Mouse (Mus musculus) heart, postnatal 25 days (tissue): ENCODE data around the gene Tmem161a. TPM values are rescaled to one million over a fixed set of nuclear protein-coding genes. Genes with fewer than 3 reads are reported as not detected.
A peak's percentile ranks its signal among the peaks of the same experiment; 100 is the strongest.

Experiments
- DNase-seq: peaks from one replicate; pipeline ENCODE4 v3.0.0; 2022; ENCODE audit warnings: low spot score
- intact Hi-C: fragments of 180-260 bp; cut with DNase I; formaldehyde crosslinking; loops from one replicate; pipeline ENCODE4 v1.15.1; 2025
- total RNA-seq, 2 experiments: library from RNA; stranded (reverse); gene quantifications; 2 replicates each; pipeline ENCODE4 v1.2.3; 2021

Tmem161a gene
- total RNA-seq, 2 experiments from 2014 or later, result 93.0 to 98.1 TPM

- intact Hi-C loops, result no loop called here
- peak; percentile 20 for DNase-seq
These were observed 13.9 kb upstream of the Tmem161a start for GRCm38 (mm10) chr8:70158069-70158853.

GRCm38 (mm10) chr8:70159211-70159610 lies 12.9 kb upstream of the Tmem161a start:
- no peak for DNase-seq
- intact Hi-C loops, result no loop called here

DNA sequence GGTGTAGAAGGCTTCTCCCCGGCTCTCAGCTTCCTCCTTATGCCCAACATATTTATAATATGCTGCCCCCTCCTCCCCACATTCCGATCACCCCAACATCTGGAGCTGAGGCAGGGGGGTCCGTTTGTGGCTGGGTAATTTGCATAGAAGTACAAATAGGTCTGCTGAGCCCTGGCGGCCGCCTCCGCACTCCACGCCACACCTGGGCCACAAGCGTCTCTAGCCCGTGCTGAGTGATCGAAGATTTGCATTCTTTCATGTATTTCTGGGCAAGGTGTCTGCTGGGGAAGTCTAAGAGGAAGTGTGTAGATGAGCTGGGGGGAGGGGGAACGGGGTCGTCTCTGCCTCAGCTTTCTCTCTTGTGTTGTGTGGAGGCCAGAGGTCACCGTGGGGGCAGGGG lies 12.1 kb upstream of the Tmem161a start:
- no peak for DNase-seq
- intact Hi-C loops, result no loop called here

DNA sequence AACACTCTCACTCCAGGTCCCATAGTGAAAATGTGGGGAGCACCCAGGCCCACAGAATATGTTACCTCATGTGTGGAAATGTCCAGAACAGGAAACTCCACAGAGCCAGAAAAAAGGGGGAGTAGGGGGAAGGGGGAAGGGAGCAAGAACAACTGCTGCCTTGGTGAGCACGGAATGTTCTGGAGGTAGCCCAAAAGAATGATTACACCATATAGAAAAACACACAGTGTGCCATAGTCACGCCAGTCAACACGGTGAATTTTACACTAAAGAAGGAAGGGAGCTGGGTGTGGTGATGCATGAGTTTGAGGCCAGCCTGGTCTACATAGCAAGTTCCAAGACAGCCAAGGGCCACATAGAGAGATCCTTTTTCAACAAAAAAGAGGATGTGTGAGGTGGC lies 8.8 kb upstream of the Tmem161a start:
- DNase-seq, result no peak
- intact Hi-C loops, result no loop called here

DNA sequence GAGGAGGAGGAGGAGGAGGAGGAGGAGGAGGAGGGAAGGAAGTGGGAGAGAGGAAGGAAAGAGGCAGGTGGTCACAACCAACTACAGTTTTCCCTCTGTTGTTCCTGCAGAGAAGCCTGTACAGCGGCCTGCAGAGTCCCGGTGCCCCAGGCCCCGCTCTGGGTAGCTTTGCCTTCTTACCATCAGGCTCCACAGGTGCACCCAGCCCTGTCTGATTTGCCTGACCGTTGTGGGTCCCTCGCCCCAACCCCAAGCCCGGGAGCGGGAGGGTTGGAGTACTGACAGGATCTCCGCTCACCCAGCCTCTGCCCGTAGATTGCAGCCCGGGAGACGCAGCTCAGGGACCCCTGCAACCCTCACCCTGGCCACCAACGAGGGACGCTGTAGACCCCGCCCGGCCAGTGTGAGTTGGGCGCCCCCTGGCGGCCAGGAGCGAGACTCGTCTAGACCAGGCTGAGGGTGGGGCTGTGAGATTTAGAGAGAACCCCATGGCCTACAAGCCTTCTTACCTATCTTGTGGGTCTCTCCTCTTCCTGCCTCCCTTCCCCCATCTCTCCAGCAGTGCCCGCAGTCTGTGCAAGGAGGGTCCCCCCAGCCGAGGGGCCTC lies 5.5 kb upstream of the Tmem161a start:
- intact Hi-C loops, result loop anchor here (1.0 to 5.0 kb wide), 4 partner anchors 44 to 292 kb away; partner anchors contain the start of gene Ncan
- DNase-seq, result peak; percentile 20

DNA sequence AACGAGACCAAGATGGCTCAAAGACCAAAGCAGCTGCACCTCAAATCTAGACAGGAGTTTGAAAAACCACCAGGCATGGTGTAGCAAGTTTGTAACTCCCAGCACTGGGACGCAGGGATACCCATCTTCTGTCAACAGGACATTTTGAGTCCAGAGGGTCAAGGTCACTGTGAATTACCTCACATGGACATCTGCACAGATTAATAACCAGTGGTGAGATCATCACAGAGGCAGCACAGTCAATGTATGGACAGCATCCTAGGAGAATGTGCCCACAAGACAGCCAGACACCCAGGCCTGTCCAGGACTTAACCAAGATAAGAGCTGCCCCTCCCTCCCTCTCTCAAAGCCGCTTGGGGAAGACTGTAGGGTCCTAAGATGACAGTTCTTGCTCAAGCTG lies 2.0 kb upstream of the Tmem161a start:
- intact Hi-C loops, result loop anchor here (2.0 kb wide), 1 partner anchor 249 kb away; no protein-coding TSS in a partner anchor
- no peak for DNase-seq

GRCm38 (mm10) chr8:70170748-70171147 lies 1.4 kb upstream of the Tmem161a start:
- no peak for DNase-seq
- intact Hi-C loops, result loop anchor here (2.0 kb wide), 1 partner anchor 250 kb away; no protein-coding TSS in a partner anchor

- intact Hi-C loops, result loop anchor here (2.0 kb wide), 1 partner anchor 250 kb away; no protein-coding TSS in a partner anchor
These were observed 916 bp upstream of the Tmem161a start for GRCm38 (mm10) chr8:70171240-70171639.

DNA sequence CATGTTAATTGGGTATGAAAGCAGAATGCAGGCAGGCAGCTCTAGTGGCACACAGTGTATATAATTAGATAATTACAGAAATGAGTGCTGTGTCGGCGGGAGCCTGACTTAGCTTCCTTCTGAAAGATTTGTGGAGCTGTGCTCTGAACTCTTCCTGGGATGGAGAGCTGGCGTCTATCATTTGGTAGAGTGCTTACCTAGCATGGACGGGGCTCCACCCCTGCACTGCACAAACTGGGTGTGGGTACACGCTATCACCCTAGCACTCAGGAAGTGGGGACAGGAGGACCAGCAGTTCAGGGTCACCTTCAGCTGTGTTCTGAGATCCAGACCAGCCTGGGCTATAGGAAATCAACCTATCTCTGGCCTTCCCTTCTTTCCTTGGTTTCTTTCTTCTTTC lies 1.2 kb downstream of the Tmem161a start:
- intact Hi-C loops, result no loop called here
- DNase-seq, result no peak

More at GRCm38 (mm10) chr8:70171240-70171639, 916 bp upstream of the Tmem161a start:
- no peak for DNase-seq

DNA sequence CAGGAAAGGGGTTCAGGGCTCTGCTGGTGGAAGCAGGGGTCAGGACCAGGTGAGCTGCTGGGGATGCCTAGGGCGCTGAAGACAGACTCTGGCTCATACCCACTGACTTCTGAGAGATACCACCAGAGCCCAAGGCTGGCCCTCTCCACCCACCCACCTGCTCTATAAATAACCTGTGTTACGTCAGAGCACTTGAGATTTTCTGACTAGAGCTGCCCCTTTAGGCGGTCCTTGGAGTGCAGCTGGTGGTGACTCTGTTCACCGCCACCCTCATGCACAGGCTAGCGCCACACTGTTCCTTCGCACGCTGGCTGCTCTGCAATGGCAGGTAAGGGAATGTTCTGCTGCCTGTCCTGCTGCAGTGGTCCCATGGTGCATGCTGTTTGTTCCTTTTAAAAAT lies 1.9 kb downstream of the Tmem161a start:
- intact Hi-C loops, result no loop called here
- DNase-seq, result no peak

DNA sequence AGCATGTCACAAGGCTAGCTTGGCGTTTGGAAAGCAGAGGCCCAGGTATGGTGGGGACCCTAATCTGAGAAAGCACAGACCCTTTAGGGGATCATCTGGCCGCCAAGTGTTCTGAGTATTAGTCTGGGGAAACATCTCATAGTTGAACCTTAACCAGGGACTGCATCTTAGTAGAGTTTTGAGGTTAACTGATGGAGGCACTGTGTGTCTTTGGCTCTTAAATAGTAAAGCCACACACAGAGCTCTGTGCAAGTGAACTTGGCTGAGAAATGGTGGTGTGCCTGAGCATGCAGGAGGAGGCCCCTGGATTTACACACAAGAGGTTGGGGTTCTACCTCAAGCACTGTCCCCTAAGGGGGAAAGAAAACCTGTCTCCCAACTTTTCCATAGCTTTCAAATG lies 6.1 kb downstream of the Tmem161a start:
- no peak for DNase-seq
- intact Hi-C loops, result no loop called here

DNA sequence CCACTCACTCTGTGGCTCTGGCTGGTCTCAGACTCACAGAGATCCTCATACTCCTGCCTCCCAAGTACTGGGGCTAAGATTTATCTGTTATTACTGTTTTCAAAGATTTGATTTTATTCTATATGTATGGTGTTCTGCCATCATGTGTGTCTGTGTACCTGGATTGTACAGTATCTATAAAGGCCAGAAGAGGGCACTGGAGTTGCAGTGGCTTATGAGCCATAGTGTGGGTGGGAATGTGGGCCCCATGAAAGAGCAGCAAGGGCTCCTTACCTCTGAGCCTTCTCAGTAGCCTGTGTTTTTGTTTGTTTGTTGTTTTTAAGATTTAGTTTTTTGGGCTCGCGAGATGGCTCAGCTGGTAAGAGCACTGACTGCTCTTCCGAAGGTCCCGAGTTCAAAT lies 6.9 kb downstream of the Tmem161a start:
- intact Hi-C loops, result no loop called here
- DNase-seq, result no peak

GRCm38 (mm10) chr8:70181212-70181902 lies 9.2 kb downstream of the Tmem161a start:
- intact Hi-C loops, result no loop called here
- no peak for DNase-seq

DNA sequence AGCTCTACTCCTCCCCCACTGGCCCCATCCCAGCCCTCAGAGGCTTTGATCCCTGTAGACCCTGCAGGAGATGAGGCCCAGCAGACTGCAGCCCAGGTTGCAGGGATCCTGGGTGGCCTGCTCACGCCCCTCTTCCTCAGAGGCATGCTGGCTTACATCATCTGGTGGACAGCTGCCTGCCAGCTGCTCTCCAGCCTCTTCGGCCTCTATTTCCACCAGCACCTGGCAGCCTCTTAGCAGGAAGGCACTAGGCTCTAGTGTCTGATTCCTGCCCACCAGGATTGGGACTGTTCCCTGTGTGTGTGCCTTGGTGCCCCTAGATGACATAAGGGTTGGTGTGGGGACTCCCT lies 9.7 kb downstream of the Tmem161a start:
- DNase-seq, result no peak
- intact Hi-C loops, result loop anchor here (2.0 kb wide), 1 partner anchor 41 kb away; no protein-coding TSS in a partner anchor

GRCm38 (mm10) chr8:70183194-70183593 lies 11.0 kb downstream of the Tmem161a start:
- intact Hi-C loops, result loop anchor here (2.0 kb wide), 1 partner anchor 40 kb away; no protein-coding TSS in a partner anchor

DNA sequence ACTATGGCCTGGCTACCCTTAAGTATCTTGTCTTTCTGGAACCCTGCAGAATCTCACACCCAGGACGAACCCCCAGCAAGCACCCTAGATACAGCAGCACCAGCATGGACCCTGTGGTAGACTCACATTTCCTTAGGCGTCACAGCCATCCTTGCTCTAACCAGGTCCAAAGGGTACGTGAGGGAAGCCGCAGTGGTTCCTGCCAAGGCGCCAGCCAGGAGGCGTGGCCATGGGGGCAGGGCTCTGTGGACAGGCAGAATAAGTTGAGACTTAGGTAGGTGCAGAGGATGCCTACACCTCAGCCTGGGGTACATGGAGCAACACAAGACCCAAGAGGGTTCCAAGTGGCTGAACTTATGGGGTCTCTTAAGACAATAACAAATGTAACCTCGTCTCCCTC lies 16.6 kb downstream of the Tmem161a start:
- intact Hi-C loops, result no loop called here
- DNase-seq, result no peak

More at GRCm38 (mm10) chr8:70183194-70183593, 11.0 kb downstream of the Tmem161a start:
- no peak for DNase-seq

DNA sequence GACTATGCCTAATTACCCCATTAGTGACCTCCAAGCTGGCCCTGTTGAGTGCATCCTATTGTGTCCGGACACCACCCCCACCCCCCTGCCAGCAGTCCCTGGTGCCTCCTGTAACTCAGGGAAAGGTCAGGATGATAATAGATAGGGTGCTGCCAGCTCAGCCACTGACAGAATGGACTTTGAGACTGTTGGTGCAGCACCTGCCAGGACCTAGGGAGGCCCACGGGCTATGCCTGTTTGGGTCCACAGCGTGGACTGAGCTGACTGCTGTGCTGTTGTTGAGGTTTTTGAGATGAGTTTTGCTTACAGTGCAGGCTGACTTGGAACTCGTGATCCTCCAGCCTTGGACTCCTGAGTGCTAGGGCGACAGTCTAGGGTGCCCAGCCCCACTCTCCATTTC lies 21.1 kb downstream of the Tmem161a start:
- intact Hi-C loops, result no loop called here
- DNase-seq, result no peak

DNA sequence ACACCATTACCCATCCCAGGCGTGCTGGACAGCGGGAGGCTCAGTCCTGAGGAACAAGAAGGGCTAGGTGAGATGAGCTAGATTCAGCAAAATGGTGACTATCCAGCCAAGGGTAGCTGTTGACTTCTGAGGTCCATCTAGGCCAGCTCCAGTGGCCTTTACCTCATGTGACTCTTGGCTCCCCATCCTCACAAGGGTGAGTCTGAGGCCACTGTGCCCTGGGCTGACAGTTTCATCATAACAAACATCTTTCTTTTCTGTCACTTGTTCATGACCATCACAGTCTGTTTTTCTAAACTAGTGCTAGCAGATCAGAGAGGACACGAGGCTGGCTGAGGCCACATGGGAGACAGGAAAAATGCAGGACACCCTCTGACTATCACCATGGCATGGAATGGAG lies 22.0 kb downstream of the Tmem161a start:
- no peak for DNase-seq
- intact Hi-C loops, result no loop called here

DNA sequence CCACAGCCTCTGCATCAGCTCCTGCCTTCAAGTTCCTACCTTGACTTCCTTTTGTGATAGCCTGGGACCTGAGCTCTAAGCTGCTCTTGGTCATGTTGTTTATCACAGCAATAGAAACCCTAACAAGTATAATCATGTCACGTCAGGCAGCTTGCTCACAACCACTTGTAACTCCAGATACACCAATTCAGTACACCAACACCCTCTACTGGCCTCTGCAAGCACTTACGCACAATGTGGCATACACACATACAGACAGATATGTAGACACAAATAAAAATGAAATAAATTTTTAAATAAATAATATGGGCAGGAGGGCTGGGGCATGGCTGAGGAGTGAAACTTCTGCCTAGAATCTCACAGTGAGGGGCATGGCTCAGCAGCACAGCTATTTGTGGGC lies 23.6 kb downstream of the Tmem161a start:
- no peak for DNase-seq
- intact Hi-C loops, result no loop called here

GRCm38 (mm10) chr8:70197603-70198002 lies 25.4 kb downstream of the Tmem161a start:
- no peak for DNase-seq
- intact Hi-C loops, result no loop called here
